In the genomic region with DNA sequence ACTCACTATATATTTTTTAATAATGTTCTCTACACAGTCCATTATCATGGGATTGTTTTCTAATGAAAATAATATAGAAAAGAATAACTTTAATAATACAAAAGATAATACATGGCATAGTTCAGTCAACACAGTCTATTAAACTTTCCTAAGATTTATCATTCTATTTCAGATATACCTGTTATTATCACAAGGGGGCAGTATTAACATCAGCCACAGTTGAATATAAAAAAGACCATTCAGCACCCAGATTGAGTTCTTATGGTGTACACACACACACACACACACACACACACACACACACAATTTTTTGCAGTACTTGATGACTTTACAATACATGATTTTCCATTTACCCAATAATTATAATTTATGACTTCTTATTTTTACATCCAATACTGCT, we compare ENCODE assay signal across 15 mouse cellular contexts. TPM values are rescaled to one million over a fixed set of nuclear protein-coding genes. Genes with fewer than 3 reads are reported as not detected.
DNase-seq lines count a peak whose midpoint lies in the region; ATAC-seq and TF ChIP-seq lines count a peak whose summit lies in the region.
"Had no signal": no experiment of that assay in that cellular context is flagged by ENCODE, and none has a peak within 500 bp of the region (broad histone marks: within the 10 kb centered on the region; RNA-seq: fewer than 3 reads in every experiment).

No protein-coding gene starts in this region.

- no peak overlapping the region for H3K4me2 ChIP-seq in forebrain, postnatal 0 days (ENCODE audit: low read depth)
- H3K4me2 ChIP-seq in forebrain, embryonic 16.5 days (ENCODE audit: low read length): no peak overlapping the region
- H3K4me2 ChIP-seq in CH12.LX (ENCODE audit: insufficient read depth, low read depth, poor library complexity, severe bottlenecking): no peak overlapping the region
- H3K4me2 ChIP-seq: liver, embryonic 11.5 days; neural tube, embryonic 12.5 days had no signal

- peak; percentile 51 for TF ChIP-seq RAD21 in CH12.LX (IDR thresholded peaks at IDR 0.05; ENCODE audit: low read depth, low read length)

- H3K4me3 ChIP-seq in forebrain, postnatal 0 days (ENCODE audit: low read depth, low read length): no peak overlapping the region
- H3K4me3 ChIP-seq in forebrain, embryonic 16.5 days (replicated peaks; ENCODE audit: low read length): no peak overlapping the region
- H3K4me3 ChIP-seq in left cerebral cortex, adult 2 months: no peak overlapping the region
- no peak overlapping the region for H3K4me3 ChIP-seq in CH12.LX (replicated peaks in 1 of 3; ENCODE audit: low read depth in 2 of 3, low read length in 2 of 3, poor library complexity in 1 of 3)
- H3K4me3 ChIP-seq: neural tube, embryonic 12.5 days had no signal

- no peaks in the 10 kb centered on the region for H3K9me3 ChIP-seq in forebrain, postnatal 0 days (ENCODE audit: low read length)
- no peaks in the 10 kb centered on the region for H3K9me3 ChIP-seq in forebrain, embryonic 16.5 days (ENCODE audit: control insufficient read depth, low read length)
- peaks cover 1% of the 10 kb centered on the region for H3K9me3 ChIP-seq in CH12.LX (replicated peaks; ENCODE audit: low read length)
- H3K9me3 ChIP-seq: G1E; neural tube, embryonic 12.5 days had no signal

- ATAC-seq in forebrain, postnatal 0 days: no peak
- ATAC-seq in forebrain, embryonic 16.5 days: no peak

- no peaks in the 10 kb centered on the region for H3K79me2 ChIP-seq in CH12.LX (replicated peaks; ENCODE audit: control insufficient read depth, extremely low read depth, insufficient read depth, poor library complexity, severe bottlenecking)

- H3K27me3 ChIP-seq in forebrain, postnatal 0 days (ENCODE audit: insufficient read depth, low read length): no peaks in the 10 kb centered on the region
- H3K27me3 ChIP-seq in forebrain, embryonic 16.5 days (replicated peaks; ENCODE audit: control insufficient read depth, insufficient read depth, low read length): no peaks in the 10 kb centered on the region
- no peaks in the 10 kb centered on the region for H3K27me3 ChIP-seq in CH12.LX (replicated peaks)
- H3K27me3 ChIP-seq: neural tube, embryonic 12.5 days had no signal

- no peak overlapping the region for H3K27ac ChIP-seq in forebrain, postnatal 0 days (ENCODE audit: low read depth, low read length)
- no peak overlapping the region for H3K27ac ChIP-seq in forebrain, embryonic 16.5 days (ENCODE audit: low read length)
- H3K27ac ChIP-seq in left cerebral cortex, adult 2 months: no peak overlapping the region
- no peak overlapping the region for H3K27ac ChIP-seq in CH12.LX (ENCODE audit: insufficient read depth, low read depth)
- H3K27ac ChIP-seq: neural tube, embryonic 12.5 days had no signal

- dilution Hi-C loops in CH12.LX (cut with MboI; ENCODE audit: extremely low pct_ligation_motif_present, extremely low pct_unique_long_range_greater_than_20kb, low sequenced_read_pairs): no loop called here

- no peaks in the 10 kb centered on the region for H3K4me1 ChIP-seq in forebrain, postnatal 0 days (ENCODE audit: insufficient read depth)
- H3K4me1 ChIP-seq in forebrain, embryonic 16.5 days (replicated peaks; ENCODE audit: control insufficient read depth, insufficient read depth, low read length): no peaks in the 10 kb centered on the region
- no peaks in the 10 kb centered on the region for H3K4me1 ChIP-seq in CH12.LX (ENCODE audit: control insufficient read depth in 1 of 2, insufficient read depth in 2 of 2)
- H3K4me1 ChIP-seq: neural tube, embryonic 12.5 days had no signal

- intact Hi-C loops in left cerebral cortex, adult 2 months (cut with DNase I): no loop called here

- H3K36me3 ChIP-seq in forebrain, postnatal 0 days (ENCODE audit: insufficient read depth): no peaks in the 10 kb centered on the region
- no peaks in the 10 kb centered on the region for H3K36me3 ChIP-seq in forebrain, embryonic 16.5 days (ENCODE audit: control insufficient read depth, insufficient read depth)
- H3K36me3 ChIP-seq in CH12.LX (replicated peaks in 1 of 2; ENCODE audit: control insufficient read depth in 1 of 2, insufficient read depth in 1 of 2, low read length in 1 of 2): no peaks in the 10 kb centered on the region
- H3K36me3 ChIP-seq: G1E; neural tube, embryonic 12.5 days had no signal

- 0 out of 2 replicates have a peak, but pooled peaks have one; percentile 6 for TF ChIP-seq CTCF in forebrain, postnatal 0 days (IDR thresholded peaks at IDR 0.05; ENCODE audit: low read depth)
- TF ChIP-seq CTCF in left cerebral cortex, adult 2 months (IDR thresholded peaks at IDR 0.05): peak; percentile 30
- TF ChIP-seq CTCF in CH12.LX (conservative IDR thresholded peaks at IDR 0.05 in 1 of 2, IDR thresholded peaks at IDR 0.05 in 1 of 2; ENCODE audit: low read depth in 2 of 2, low read length in 2 of 2): peak in 1 of 2 experiments; percentile 52; a peak in 2 of 4 replicates

- no peak overlapping the region for H3K9ac ChIP-seq in forebrain, postnatal 0 days
- H3K9ac ChIP-seq in forebrain, embryonic 16.5 days (replicated peaks; ENCODE audit: low read depth, low read length): no peak overlapping the region
- H3K9ac ChIP-seq in CH12.LX (ENCODE audit: insufficient read depth, low read depth): no peak overlapping the region
- H3K9ac ChIP-seq: neural tube, embryonic 12.5 days had no signal

- no peak for TF ChIP-seq POLR2A in CH12.LX (IDR thresholded peaks at IDR 0.05; ENCODE audit: low read depth, low read length)

- in situ Hi-C loops in CH12.LX (cut with MboI; ENCODE audit: low pct_ligation_motif_present, low pct_unique_long_range_greater_than_20kb, low sequenced_read_pairs): loop anchor here (25.0 kb wide), 1 partner anchor 203 kb away; no protein-coding TSS in a partner anchor

- no peak for TF ChIP-seq EP300 in CH12.LX (IDR thresholded peaks at IDR 0.05; ENCODE audit: low read length)

- no peak for DNase-seq in forebrain, postnatal 0 days
- DNase-seq in left cerebral cortex, adult 2 months (ENCODE audit: extremely low spot score in 1 of 2, low spot score in 2 of 2): no peak
- DNase-seq in left cerebral cortex, adult 8-10 months (ENCODE audit: low spot score in 2 of 2): no peak
- no peak for DNase-seq in CH12.LX (ENCODE audit: extremely low read depth)
- DNase-seq in induced T-regulatory cell, adult 2 months (ENCODE audit: low read depth): peak; percentile 2
- DNase-seq in adrenal gland, postnatal 36 days: no peak
- DNase-seq: adrenal gland, postnatal 10 days; cerebellum, adult 8-10 months; heart, adult 18-20 months; kidney, postnatal 14 days; right cerebral cortex, postnatal 4 days had no signal

TF ChIP-seq in CH12.LX, 34 proteins besides CTCF, POLR2A, EP300 and RAD21:
- no peak for TF ChIP-seq ELF1 (IDR thresholded peaks at IDR 0.05; ENCODE audit: low read depth, low read length)
- no peak for TF ChIP-seq TCF12 (IDR thresholded peaks at IDR 0.05; ENCODE audit: low read depth, low read length)
- TF ChIP-seq MYC (IDR thresholded peaks at IDR 0.05; ENCODE audit: low read depth, low read length): no peak
- no peak for TF ChIP-seq CHD1 (IDR thresholded peaks at IDR 0.05; ENCODE audit: low read depth, low read length)
- no peak for TF ChIP-seq RCOR1 (conservative IDR thresholded peaks at IDR 0.05; ENCODE audit: low read depth, low read length)
- no peak for TF ChIP-seq JUN (IDR thresholded peaks at IDR 0.05; ENCODE audit: insufficient read depth, low read depth, low read length)
- TF ChIP-seq USF2 (conservative IDR thresholded peaks at IDR 0.05; ENCODE audit: low read depth, low read length): no peak
- TF ChIP-seq SMC3 (IDR thresholded peaks at IDR 0.05; ENCODE audit: low read depth, low read length): peak; percentile 55
- no peak for TF ChIP-seq PAX5 (IDR thresholded peaks at IDR 0.05; ENCODE audit: low read length)

RNA-seq across cellular contexts. Expression of a gene that starts 31.0 kb away (rescaled TPM):
- 13.5 and 17.9 TPM in 2 replicates for total RNA-seq in forebrain, postnatal 0 days (2014; rRNA removed)
- 6.6 and 7.2 TPM in 2 replicates for polyA plus RNA-seq in forebrain, postnatal 0 days (2015; fragmentation: Nextera tagmentation; extraction: Ambion mirVana)
- polyA plus RNA-seq in forebrain, embryonic 16.5 days (2015; fragmentation: Nextera tagmentation; extraction: Ambion mirVana): 5.9 and 8.0 TPM in 2 replicates
- 10 to 100 TPM; 38.9 to 46.2 TPM for total RNA-seq in left cerebral cortex, adult 2 months (2021)
- total RNA-seq in left cerebral cortex, adult 8-10 months (2022): 10 to 100 TPM; 69.5 to 79.3 (median 75.1) TPM
- total RNA-seq in CH12.LX (2012; rRNA removed) (2.4 and 3.0 TPM in 2 replicates), CH12.LX (2014; rRNA removed) (3.7 and 4.5 TPM in 2 replicates)
- 5.0 and 5.3 TPM in 2 replicates for polyA plus RNA-seq in CH12.LX (2012; ENCODE audit: insufficient read length, low read depth)
- 1 to 10 TPM; 1.4 to 1.7 TPM for total RNA-seq in adrenal gland, postnatal 36 days (2021)
